Mouse (Mus musculus) retina, postnatal 1 day (tissue): ENCODE measurements around the gene Olfr1504.
"Not testable (repeated sequence)": the region's sequence is repeated elsewhere in the genome, so short reads cannot be mapped to it uniquely, and the experiment has no call there.

Experiments used
- DNase-seq: peaks from one replicate; pipeline ENCODE4 v3.0.0-alpha.2; 2012

The Olfr1504 gene

GRCm38 (mm10) chr19:13897828-13898227, at the start of gene Olfr1504:
Olfr1504 (minus strand) TSS chr19:13897928.
- DNase-seq, result no peak

DNA sequence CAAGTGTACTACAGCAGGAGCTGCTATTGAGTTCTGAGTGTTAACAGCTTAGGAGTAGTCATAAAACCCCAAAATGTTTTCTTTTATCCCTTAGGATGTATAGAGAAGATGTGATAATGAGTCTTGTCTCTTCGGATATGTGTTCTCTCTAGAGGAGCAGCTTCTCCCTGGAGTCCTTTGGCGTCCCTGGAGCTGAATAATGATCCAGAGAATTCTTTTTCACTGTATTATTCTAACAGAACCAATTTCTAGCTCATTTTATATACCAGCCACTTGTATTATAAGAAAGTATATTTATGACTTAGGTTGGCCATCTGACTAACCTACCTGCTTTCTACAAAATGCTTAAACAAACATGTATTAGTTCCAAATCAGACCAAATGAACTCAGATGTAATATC, 15.5 kb upstream of the Olfr1504 start, which contains the start of gene Olfr1505:
Gene Olfr1505 (plus strand): TSS at position 301 of the 400 bp plus-strand sequence.
- DNase-seq, result no peak

GRCm38 (mm10) chr19:13861495-13861894, 36.2 kb downstream of the Olfr1504 start, which contains the start of gene Olfr1502:
Olfr1502 (plus strand) TSS chr19:13861795.
- DNase-seq, result no peak

DNA sequence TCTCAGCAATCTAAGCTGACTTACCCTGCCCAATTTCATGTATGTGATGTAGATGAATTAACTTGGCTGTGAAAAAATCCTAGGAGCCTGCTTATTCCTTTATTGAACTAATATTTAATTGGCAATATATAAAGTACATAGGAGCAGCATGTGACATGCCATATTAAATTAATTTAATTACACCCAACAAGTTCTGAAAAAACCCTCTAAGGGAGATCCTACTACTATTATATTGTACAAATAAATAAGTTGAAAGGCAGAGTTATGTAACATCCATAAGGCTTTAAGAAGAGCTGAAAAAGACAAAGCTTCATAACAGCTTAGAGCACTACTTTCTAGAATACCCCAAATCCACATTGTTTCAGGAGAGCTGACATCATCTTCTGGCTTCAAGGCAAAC, 47.1 kb downstream of the Olfr1504 start, which contains the start of gene Olfr1501:
Gene Olfr1501 (minus strand): TSS at position 101 of the 400 bp plus-strand sequence.
- not testable (repeated sequence) for DNase-seq
